Mouse (Mus musculus) lung, adult 2 months (tissue): ENCODE measurements at regions not wholly inside any gene's neighbourhood (a gene's known extent, or its start where the extent isn't known, plus 50 kb on each side); places are given as distances from the start of the nearest gene placed in this dataset.

Source experiments
- CTCF ChIP-seq: fragments of 200-500 bp; IDR thresholded peaks from 2 replicates; pipeline ENCODE4 v1.5.1; 2011; ENCODE audit warnings: mild to moderate bottlenecking, low read length, control low read depth; ENCODE audit not compliant: insufficient read depth
- POLR2A ChIP-seq: fragments of 200-500 bp; IDR thresholded peaks from 2 replicates; pipeline ENCODE4 v1.6.1; 2011; ENCODE audit warnings: low read depth, mild to moderate bottlenecking, control low read depth, low read length, borderline replicate concordance; ENCODE audit errors: extremely low read depth

- no peak for TF ChIP-seq POLR2A
- TF ChIP-seq CTCF, result no peak
Measured at GRCm38 (mm10) chr10:126319795-126320194, 353.8 kb downstream of the Lrig3 start.
